Mouse (Mus musculus): Measurements from ENCODE around the gene Taf3.

Taf3 gene

GRCm38 (mm10) chr2:9890251-9890650, 158.1 kb downstream of the Taf3 start:
- DNase-seq (ENCODE audit: low read depth, low spot score): no peak

DNA sequence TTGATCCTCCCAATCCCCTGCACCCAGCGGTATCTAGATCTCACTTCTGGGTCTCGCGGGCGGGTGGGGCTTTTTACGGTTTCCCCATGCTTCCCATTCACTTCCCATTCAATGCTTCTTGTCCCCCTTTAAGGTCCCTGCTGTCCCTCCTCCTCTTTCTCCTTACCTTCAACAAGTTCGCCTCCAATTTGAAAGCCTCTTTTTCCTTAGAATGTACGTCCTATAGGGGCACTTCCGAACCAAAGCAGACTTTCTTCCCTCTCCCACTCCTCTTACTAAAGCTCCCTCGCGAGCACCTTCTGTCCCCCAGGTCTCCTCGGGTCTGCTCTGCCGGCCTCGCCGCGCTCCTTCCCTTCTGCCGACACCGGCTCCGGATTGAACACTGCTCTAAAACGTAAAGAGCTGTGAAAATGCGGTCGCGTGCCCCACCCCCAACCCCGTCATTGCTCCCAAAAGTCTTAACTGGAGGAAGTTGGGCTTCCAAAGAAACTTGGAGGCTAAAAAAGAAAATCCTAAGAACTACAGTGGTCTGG, 158.7 kb downstream of the Taf3 start, which contains the start of gene Gata3:
Gene Gata3 (minus strand): TSS at position 384 of the 533 bp plus-strand sequence.
- peak; percentile 51 for DNase-seq (ENCODE audit: low read depth, low spot score)

- DNase-seq (ENCODE audit: low read depth, low spot score): peak; percentile 77
Measured at GRCm38 (mm10) chr2:9888913-9889650, 159.3 kb downstream of the Taf3 start, which contains the start of gene 9230102O04Rik. Gene 9230102O04Rik, minus strand, starts transcription at chr2:9889540.

DNA sequence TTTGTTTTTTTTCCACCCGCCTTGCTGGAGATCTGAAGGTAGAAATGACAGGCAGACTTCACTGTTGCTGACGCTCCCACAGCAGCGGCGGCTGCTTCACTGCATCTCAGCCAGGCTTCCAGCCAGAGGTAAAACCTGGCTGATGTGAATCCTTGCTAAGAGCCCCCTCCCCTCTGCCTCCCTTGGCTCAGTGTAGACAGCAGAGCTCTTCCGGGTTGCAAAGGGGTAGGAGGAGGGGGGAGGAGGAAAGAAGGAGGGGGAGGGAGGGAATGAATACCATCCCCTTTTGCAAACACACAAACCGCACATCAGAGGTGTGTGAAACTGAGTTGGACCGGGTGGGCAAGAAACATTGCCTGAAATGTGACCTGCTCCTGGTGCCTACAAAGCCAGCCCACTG, 160.8 kb downstream of the Taf3 start:
- peak; percentile 40 for DNase-seq (ENCODE audit: low read depth, low spot score)

GRCm38 (mm10) chr2:9886921-9887610, 161.3 kb downstream of the Taf3 start:
- DNase-seq (ENCODE audit: low read depth, low spot score): no peak

DNA sequence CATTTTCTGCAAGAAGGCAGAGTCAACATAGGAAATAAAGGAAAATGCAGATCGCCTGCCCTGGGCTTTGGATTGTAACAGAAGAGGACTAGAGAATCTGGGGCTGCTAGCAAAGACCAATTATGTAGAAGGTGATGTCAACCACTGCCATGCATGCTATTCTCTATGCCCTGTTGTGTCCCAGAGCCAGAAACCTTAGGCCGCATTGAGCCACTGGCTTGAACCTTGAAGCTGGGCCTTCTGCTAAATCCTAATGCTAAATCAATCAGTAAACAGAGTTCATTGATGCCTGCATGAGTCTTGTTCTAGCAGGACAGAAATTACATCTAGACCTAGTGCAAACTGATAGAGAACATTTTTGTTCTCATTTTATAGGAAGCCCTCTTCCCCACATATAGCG, 162.4 kb downstream of the Taf3 start:
- no peak for DNase-seq (ENCODE audit: low read depth, low spot score)

GRCm38 (mm10) chr2:9885217-9885770, 163.1 kb downstream of the Taf3 start:
- no peak for DNase-seq (ENCODE audit: low read depth, low spot score)

DNA sequence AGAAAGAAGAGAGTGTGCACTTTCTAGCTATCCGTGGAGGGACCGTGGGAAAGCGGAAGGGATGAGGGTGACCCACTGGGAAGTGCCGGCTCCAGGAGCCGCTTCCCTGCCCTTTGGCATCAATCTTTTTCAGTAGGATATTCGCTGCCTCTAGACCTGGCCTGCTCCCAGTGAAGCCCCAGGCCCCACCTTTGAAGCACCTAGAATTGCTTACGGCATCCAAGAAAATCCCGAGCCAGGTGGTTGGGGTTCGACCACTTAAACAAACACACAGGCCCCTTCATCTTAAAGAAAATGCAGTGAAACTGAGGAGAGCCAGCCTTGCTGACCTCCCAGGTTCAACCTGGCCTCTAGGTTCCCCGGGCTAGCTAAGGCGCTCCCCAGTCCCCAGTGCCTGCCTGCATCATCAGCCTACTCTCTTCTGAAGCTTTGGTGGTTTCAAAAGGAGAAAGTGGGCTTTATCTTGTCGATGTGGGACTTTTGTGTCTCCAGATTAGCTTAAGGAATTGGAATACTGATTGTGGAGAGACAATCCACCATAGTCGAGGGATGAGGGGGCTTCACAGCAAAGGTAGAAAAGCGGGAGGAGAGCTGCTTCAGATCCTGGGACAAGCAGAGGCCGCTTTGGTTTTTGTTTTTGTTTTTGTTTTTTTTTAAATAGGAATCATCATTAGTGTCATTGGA, 163.7 kb downstream of the Taf3 start:
- no peak for DNase-seq (ENCODE audit: low read depth, low spot score)

DNA sequence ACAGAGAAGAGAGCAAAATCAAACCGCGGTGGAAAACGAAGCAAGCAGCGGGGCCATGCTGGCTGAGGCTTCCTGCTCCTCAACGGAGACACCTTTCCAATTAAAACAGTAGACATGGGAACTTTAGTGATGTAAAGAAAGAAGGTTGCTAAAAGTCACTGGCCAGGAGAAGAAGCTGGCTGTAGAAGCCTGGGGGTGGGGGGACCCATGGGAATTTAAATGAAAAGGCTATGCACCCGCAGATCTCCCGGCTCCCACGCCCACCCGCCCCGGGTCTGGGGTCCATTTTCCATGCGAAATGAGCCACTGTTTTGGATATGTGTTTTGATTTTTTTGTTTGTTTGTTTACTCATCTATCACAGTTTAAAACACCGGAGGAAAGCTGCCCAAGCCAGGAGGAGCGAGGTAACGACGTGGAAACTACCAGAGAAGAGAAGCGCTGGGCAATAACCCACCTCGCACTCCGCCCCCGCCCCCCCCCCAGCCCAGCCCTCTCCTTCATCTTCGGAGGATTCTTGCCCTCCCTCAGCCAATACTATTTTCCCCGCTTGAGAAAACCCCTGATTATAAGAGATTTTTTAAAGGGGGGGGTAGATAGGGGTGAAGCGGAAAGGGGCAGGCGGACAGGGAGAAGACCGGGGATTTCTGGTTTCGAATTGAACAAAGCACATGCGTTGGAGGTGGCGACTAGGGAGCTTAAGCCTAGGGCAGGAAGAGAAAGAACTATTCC, 164.4 kb downstream of the Taf3 start:
- DNase-seq (ENCODE audit: low read depth, low spot score): peak; percentile 60

DNA sequence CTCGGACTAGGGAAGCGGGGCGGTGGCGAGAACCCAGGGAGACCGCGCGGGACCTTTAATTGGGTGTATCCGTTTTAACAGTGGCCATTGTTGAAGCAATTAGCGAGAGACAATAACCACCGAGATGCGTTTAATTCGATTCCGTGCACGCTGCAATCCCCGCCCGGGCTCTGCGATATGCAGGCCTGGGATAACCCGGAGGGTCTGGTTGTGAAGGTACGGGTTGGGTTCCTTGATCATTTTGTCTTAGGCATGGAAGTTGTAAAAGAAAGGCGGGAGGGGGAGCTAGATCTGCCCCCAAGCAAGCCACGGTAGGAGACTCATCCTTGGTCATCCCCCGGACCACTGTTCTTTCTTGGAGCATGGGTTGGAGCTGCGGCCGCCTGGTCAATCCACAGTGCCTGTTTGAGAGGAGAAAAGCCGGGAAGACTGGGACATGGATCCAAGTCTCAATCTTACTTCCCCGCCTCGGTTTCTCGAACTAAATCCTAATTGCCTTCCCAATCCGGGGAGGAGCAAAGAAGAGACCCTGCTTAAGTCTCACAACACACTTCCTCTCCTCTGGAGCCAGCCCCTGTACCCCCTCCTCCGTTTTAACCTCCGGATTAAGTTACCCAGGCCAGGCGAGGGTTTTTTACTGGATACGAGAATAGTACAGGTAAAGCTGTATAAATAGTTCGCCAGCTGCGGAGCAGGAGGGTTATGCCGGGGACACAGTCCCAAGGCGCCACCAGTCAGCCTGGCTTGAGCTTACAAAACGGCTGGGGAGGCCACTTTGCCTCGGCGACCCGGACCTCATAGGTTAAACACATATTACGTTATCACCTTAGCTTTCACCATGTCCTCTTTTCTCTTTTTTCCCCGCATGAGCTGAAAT, 165.2 kb downstream of the Taf3 start:
- peak; percentile 49 for DNase-seq (ENCODE audit: low read depth, low spot score)

DNA sequence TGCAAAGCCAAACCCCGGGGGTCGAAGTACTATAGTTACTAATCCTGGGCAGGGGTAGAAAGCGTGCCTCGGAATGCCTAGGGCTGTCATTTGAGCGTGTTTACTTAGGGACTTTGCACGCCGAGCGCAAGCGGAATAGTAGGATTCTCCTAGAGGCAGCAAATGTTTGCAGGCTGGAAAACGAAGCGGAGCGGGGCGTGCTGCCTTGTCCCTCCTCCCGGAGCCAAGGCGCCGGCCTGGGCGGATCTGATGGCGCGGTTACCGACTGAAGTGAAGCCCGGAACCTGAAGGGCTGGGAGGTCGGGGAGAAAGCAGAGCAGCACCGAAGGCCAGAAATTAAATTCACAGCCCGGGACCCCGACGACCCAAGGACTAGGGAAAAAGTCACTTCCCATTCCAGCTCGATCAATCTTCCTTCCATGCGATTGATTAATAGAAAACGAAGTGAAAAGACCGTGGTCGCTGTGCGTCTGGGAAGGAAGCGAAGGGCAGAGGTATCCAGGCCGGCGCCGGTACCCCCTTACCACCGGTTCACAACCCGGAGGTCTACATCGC, 165.9 kb downstream of the Taf3 start:
- peak; percentile 61 for DNase-seq (ENCODE audit: low read depth, low spot score)

DNA sequence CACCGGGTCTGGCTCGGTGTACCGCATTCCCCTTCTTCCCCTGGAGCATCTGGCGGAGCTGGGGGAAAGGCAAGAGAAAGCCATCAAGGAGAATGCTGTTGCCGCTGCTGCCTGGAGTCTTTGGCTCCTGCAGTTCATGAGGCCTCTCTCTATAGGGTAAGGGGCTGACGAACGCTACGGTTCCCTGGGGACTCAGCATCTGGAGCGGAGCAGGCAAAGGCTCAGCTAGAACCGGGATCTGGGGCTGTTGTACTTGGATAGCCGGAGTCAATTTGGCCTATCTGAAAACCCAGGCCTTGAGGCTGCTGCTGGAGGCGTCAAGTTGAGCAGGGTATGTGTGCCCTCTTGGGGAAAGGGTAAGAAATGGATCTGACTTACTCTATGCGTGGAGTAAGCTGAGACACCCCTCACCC, 166.8 kb downstream of the Taf3 start:
- peak; percentile 66 for DNase-seq (ENCODE audit: low read depth, low spot score)

GRCm38 (mm10) chr2:9881051-9881591, 167.3 kb downstream of the Taf3 start, which contains the start of gene 4930412O13Rik:
Gene 4930412O13Rik, plus strand, starts transcription at chr2:9881252.
- no peak for DNase-seq (ENCODE audit: low read depth, low spot score)

DNA sequence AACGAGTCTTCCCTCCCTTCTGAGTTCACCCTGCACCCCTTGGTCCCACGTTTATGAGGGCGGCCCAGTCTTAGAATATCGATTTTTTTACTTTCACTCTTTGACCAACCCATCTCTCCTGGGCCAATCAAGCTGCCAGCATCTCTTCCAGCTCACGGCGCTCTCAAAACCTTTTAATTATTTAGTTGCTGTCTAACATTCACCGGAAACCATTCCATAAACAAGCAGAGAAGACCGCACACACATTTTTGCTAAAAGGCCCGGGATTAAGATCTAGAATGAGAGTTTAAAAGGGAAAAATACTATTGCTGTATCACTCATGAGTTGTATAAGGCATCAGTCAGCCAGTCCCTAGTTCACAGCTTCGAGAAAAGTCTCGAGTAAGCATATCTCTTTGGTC, 168.1 kb downstream of the Taf3 start:
- no peak for DNase-seq (ENCODE audit: low read depth, low spot score)

GRCm38 (mm10) chr2:9879493-9879892, 168.9 kb downstream of the Taf3 start:
- peak; percentile 94 for DNase-seq (ENCODE audit: low read depth, low spot score)

- DNase-seq (ENCODE audit: low read depth, low spot score): no peak
Measured at GRCm38 (mm10) chr2:9879092-9879491, 169.3 kb downstream of the Taf3 start.

- peak; percentile 91 for DNase-seq (ENCODE audit: low read depth, low spot score)
Measured at GRCm38 (mm10) chr2:9878564-9879081, 169.8 kb downstream of the Taf3 start.

GRCm38 (mm10) chr2:9877966-9878563, 170.3 kb downstream of the Taf3 start:
- DNase-seq (ENCODE audit: low read depth, low spot score): peak; percentile 66

DNA sequence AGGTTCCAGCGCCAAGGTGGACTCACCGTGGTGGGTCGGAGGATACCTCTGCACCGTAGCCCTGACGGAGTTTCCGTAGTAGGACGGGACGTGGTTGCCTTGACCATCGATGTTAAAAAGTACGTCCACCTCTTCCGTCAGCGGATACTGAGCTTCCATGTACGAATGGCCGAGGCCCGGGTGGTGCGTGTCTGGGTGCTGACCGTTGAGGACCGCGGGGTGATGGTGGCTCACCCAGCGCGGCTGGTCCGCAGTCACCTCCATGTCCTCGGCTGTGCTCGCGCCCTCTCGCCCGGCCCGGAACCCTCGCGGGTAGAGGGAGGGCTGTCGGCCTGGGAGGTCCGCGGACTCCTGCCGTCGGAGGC, 171.1 kb downstream of the Taf3 start:
- DNase-seq (ENCODE audit: low read depth, low spot score): peak; percentile 52

Measured in CD4-positive, CD25-positive, alpha-beta regulatory T cell, adult 2 months (primary cell).